Mouse (Mus musculus) erythroblast, embryonic 14.5 days (primary cell): ENCODE results near the gene Vdac1.

Source experiments
- GATA1 ChIP-seq: IDR thresholded peaks from 2 replicates; pipeline ENCODE4 v1.6.1; 2012; ENCODE audit warnings: low read length, inconsistent platforms, mixed read lengths
- TAL1 ChIP-seq: IDR thresholded peaks from 3 replicates; pipeline ENCODE4 v1.6.1; 2012; ENCODE audit warnings: low read length, inconsistent platforms, mixed read lengths

- TF ChIP-seq TAL1 = no peak
- TF ChIP-seq GATA1 = no peak
Measured at GRCm38 (mm10) chr11:52437123-52437522, 76.5 kb downstream of the Vdac1 start.
